Mouse (Mus musculus) lung, embryonic 15.5 days (tissue): Measurements from ENCODE around the gene Pde1c. TPM values are rescaled to one million over a fixed set of nuclear protein-coding genes. Genes with fewer than 3 reads are reported as not detected.

ENCODE experiments used
- ATAC-seq: fragments of 200-750 bp; cut with Nextera tagmentation; 2 replicates; pipeline ENCODE4 v1.8.0; 2017; ENCODE audit warnings: moderate number of reproducible peaks, borderline replicate concordance; ENCODE audit not compliant: low FRiP score, low TSS enrichment; ENCODE audit errors: extremely low read depth
- H3K27ac ChIP-seq: fragments of 300-500 bp; sonication (generic); 2 replicates; pipeline ENCODE4 v1.5.1; 2015; ENCODE audit warnings: moderate library complexity, mild to moderate bottlenecking, inconsistent platforms
- H3K27me3 ChIP-seq: fragments of 300-500 bp; sonication (generic); 2 replicates; pipeline ENCODE4 v1.6.1; 2015; ENCODE audit warnings: inconsistent platforms
- H3K36me3 ChIP-seq: fragments of 300-500 bp; sonication (generic); 2 replicates; pipeline ENCODE4 v1.6.1; 2015; ENCODE audit warnings: inconsistent platforms
- H3K4me1 ChIP-seq: fragments of 300-500 bp; sonication (generic); 2 replicates; pipeline ENCODE4 v1.6.1; 2015; ENCODE audit warnings: inconsistent platforms
- H3K4me2 ChIP-seq: fragments of 300-500 bp; sonication (generic); 2 replicates; pipeline ENCODE4 v1.6.1; 2015; ENCODE audit warnings: inconsistent platforms, mild to moderate bottlenecking, moderate library complexity
- H3K4me3 ChIP-seq: fragments of 300-500 bp; sonication (generic); 2 replicates; pipeline ENCODE4 v1.5.1; 2015; ENCODE audit warnings: mild to moderate bottlenecking, inconsistent platforms
- H3K9ac ChIP-seq: fragments of 300-500 bp; sonication (generic); 2 replicates; pipeline ENCODE4 v1.6.1; 2015; ENCODE audit warnings: inconsistent platforms
- H3K9me3 ChIP-seq: fragments of 300-500 bp; sonication (generic); 2 replicates; pipeline ENCODE4 v1.6.1; 2016; ENCODE audit warnings: inconsistent platforms
- WGBS: fragments of 180-500 bp; shearing (Covaris S2); methylation state at CpG from one replicate; pipeline ENCODE4 v1.1.7; 2015; 5-methylcytosine and 5-hydroxymethylcytosine counted together
- polyA plus RNA-seq: library from polyadenylated mRNA; unstranded; fragments of >200 nt; fragmentation: Nextera tagmentation; extraction: Ambion mirVana; gene quantifications from 2 replicates; pipeline ENCODE4 v1.2.1, GENCODE M21; 2015

Gene Pde1c
- polyA plus RNA-seq, 1 experiment from 2014 or later = 0.86 TPM

GRCm38 (mm10) chr6:56362128-56362545 is 206.8 kb downstream of the Pde1c start:
- peaks cover 10% of the 10 kb centered on the region; the same call in 1 of the 2 replicates for H3K4me1 ChIP-seq
- peak; percentile 74; the same call in 1 of the 2 replicates for ATAC-seq
- H3K9ac ChIP-seq = peak overlapping the region; percentile 29
- H3K36me3 ChIP-seq = no peaks in the 10 kb centered on the region
- no peaks in the 10 kb centered on the region for H3K9me3 ChIP-seq
- no peak overlapping the region for H3K27ac ChIP-seq
- peaks cover 11% of the 10 kb centered on the region; the same call in 1 of the 2 replicates for H3K27me3 ChIP-seq
- peak overlapping the region; percentile 67 for H3K4me2 ChIP-seq
- WGBS = 0% methylated on average over 10 of the region's 10 CpGs
- peak overlapping the region; percentile 36 for H3K4me3 ChIP-seq

- WGBS = 2% methylated on average over 19 of the region's 19 CpGs
- ATAC-seq = 0 out of 2 replicates have a peak, but pooled peaks have one; percentile 44
- peak overlapping the region; percentile 67 for H3K4me2 ChIP-seq
- H3K4me3 ChIP-seq = peak overlapping the region; percentile 36
- peaks cover 11% of the 10 kb centered on the region; the same call in 1 of the 2 replicates for H3K27me3 ChIP-seq
- H3K4me1 ChIP-seq = peaks cover 10% of the 10 kb centered on the region; the same call in 1 of the 2 replicates
- H3K27ac ChIP-seq = no peak overlapping the region
- H3K9me3 ChIP-seq = no peaks in the 10 kb centered on the region
- H3K36me3 ChIP-seq = no peaks in the 10 kb centered on the region
- peak overlapping the region; percentile 29 for H3K9ac ChIP-seq
These were observed 207.4 kb downstream of the Pde1c start for GRCm38 (mm10) chr6:56361348-56362127.

- Histone ChIP-seq H3K4me3 (no peak overlapping the region), H3K9me3 (no peaks in the 10 kb centered on the region), H3K4me1 (peaks cover 10% of the 10 kb centered on the region; the same call in 1 of the 2 replicates), H3K9ac (no peak overlapping the region), H3K27me3 (peaks cover 11% of the 10 kb centered on the region; the same call in 1 of the 2 replicates), H3K27ac (no peak overlapping the region), H3K4me2 (no peak overlapping the region), H3K36me3 (no peaks in the 10 kb centered on the region)
- 32% methylated on average over 6 of the region's 6 CpGs for WGBS
- ATAC-seq = no peak
These were observed 208.8 kb downstream of the Pde1c start for GRCm38 (mm10) chr6:56360086-56360485.

GRCm38 (mm10) chr6:56359126-56359525 is 209.8 kb downstream of the Pde1c start:
- no peak for ATAC-seq
- 49% methylated on average over 3 of the region's 3 CpGs for WGBS
- no peaks in the 10 kb centered on the region for H3K36me3 ChIP-seq
- no peaks in the 10 kb centered on the region for H3K9me3 ChIP-seq
- H3K4me3 ChIP-seq = no peak overlapping the region
- no peak overlapping the region for H3K9ac ChIP-seq
- H3K27me3 ChIP-seq = peaks cover 11% of the 10 kb centered on the region; the same call in 1 of the 2 replicates
- H3K4me1 ChIP-seq = peaks cover 10% of the 10 kb centered on the region; the same call in 1 of the 2 replicates
- H3K4me2 ChIP-seq = no peak overlapping the region
- no peak overlapping the region for H3K27ac ChIP-seq

GRCm38 (mm10) chr6:56347207-56347606 is 221.7 kb downstream of the Pde1c start:
- ATAC-seq = no peak
- H3K9me3 ChIP-seq = no peaks in the 10 kb centered on the region
- no peaks in the 10 kb centered on the region for H3K4me1 ChIP-seq
- H3K27ac ChIP-seq = no peak overlapping the region
- no peaks in the 10 kb centered on the region for H3K27me3 ChIP-seq
- no peak overlapping the region for H3K4me3 ChIP-seq
- no peak overlapping the region for H3K9ac ChIP-seq
- no peaks in the 10 kb centered on the region for H3K36me3 ChIP-seq
- WGBS = 68% methylated on average over 3 of the region's 3 CpGs
- no peak overlapping the region for H3K4me2 ChIP-seq

- Histone ChIP-seq H3K4me3 (no peak overlapping the region), H3K27me3 (no peaks in the 10 kb centered on the region), H3K4me1 (no peaks in the 10 kb centered on the region), H3K9me3 (no peaks in the 10 kb centered on the region), H3K4me2 (no peak overlapping the region), H3K27ac (no peak overlapping the region), H3K36me3 (no peaks in the 10 kb centered on the region), H3K9ac (no peak overlapping the region)
- WGBS = 25% methylated on average over 4 of the region's 4 CpGs
- no peak for ATAC-seq
These were observed 223.8 kb downstream of the Pde1c start for GRCm38 (mm10) chr6:56345082-56345481.

- Histone ChIP-seq H3K4me3 (no peak overlapping the region), H3K36me3 (no peaks in the 10 kb centered on the region), H3K27me3 (no peaks in the 10 kb centered on the region), H3K27ac (no peak overlapping the region), H3K9ac (no peak overlapping the region), H3K9me3 (no peaks in the 10 kb centered on the region), H3K4me1 (no peaks in the 10 kb centered on the region), H3K4me2 (no peak overlapping the region)
- ATAC-seq = no peak
- 57% methylated on average over 1 of the region's 1 CpGs for WGBS
These were observed 226.9 kb downstream of the Pde1c start for GRCm38 (mm10) chr6:56342005-56342404.

- Histone ChIP-seq H3K4me3 (no peak overlapping the region), H3K4me1 (no peaks in the 10 kb centered on the region), H3K4me2 (no peak overlapping the region), H3K27ac (no peak overlapping the region), H3K27me3 (no peaks in the 10 kb centered on the region), H3K36me3 (no peaks in the 10 kb centered on the region), H3K9me3 (no peaks in the 10 kb centered on the region), H3K9ac (no peak overlapping the region)
- 74% methylated on average over 3 of the region's 3 CpGs for WGBS
- ATAC-seq = no peak
These were observed 233.0 kb downstream of the Pde1c start for GRCm38 (mm10) chr6:56335811-56336446.

- Histone ChIP-seq H3K36me3 (no peaks in the 10 kb centered on the region), H3K27me3 (no peaks in the 10 kb centered on the region), H3K27ac (no peak overlapping the region), H3K4me3 (no peak overlapping the region), H3K4me1 (no peaks in the 10 kb centered on the region), H3K9ac (no peak overlapping the region), H3K4me2 (no peak overlapping the region), H3K9me3 (no peaks in the 10 kb centered on the region)
- WGBS = 71% methylated on average over 4 of the region's 4 CpGs
- ATAC-seq = no peak
These were observed 236.8 kb downstream of the Pde1c start for GRCm38 (mm10) chr6:56332149-56332548.

- Histone ChIP-seq H3K4me3 (no peak overlapping the region), H3K4me1 (no peaks in the 10 kb centered on the region), H3K27me3 (no peaks in the 10 kb centered on the region), H3K4me2 (no peak overlapping the region), H3K9ac (no peak overlapping the region), H3K9me3 (no peaks in the 10 kb centered on the region), H3K36me3 (no peaks in the 10 kb centered on the region), H3K27ac (no peak overlapping the region)
- ATAC-seq = no peak
- WGBS = 85% methylated on average over 6 of the region's 6 CpGs
These were observed 237.5 kb downstream of the Pde1c start for GRCm38 (mm10) chr6:56331432-56331831.

- H3K36me3 ChIP-seq = no peaks in the 10 kb centered on the region
- H3K4me1 ChIP-seq = no peaks in the 10 kb centered on the region
- no peak overlapping the region for H3K4me3 ChIP-seq
- 57% methylated on average over 1 of the region's 1 CpGs for WGBS
- no peak for ATAC-seq
- no peak overlapping the region for H3K9ac ChIP-seq
- no peak overlapping the region for H3K4me2 ChIP-seq
- H3K27me3 ChIP-seq = no peaks in the 10 kb centered on the region
- no peak overlapping the region for H3K27ac ChIP-seq
- no peaks in the 10 kb centered on the region for H3K9me3 ChIP-seq
These were observed 240.8 kb downstream of the Pde1c start for GRCm38 (mm10) chr6:56328103-56328502.

- no peak overlapping the region for H3K4me3 ChIP-seq
- no peaks in the 10 kb centered on the region for H3K27me3 ChIP-seq
- H3K4me2 ChIP-seq = no peak overlapping the region
- ATAC-seq = no peak
- no peak overlapping the region for H3K27ac ChIP-seq
- no peak overlapping the region for H3K9ac ChIP-seq
- no peaks in the 10 kb centered on the region for H3K36me3 ChIP-seq
- no peaks in the 10 kb centered on the region for H3K9me3 ChIP-seq
- no peaks in the 10 kb centered on the region for H3K4me1 ChIP-seq
- WGBS = 15% methylated on average over 3 of the region's 3 CpGs
These were observed 246.1 kb downstream of the Pde1c start for GRCm38 (mm10) chr6:56322799-56323198.
